Mouse (Mus musculus): Measurements from ENCODE around the gene Fam49a. TPM values are rescaled to one million over a fixed set of nuclear protein-coding genes. Genes with fewer than 3 reads are reported as not detected.

Gene Fam49a
- polyA plus RNA-seq, 1 experiment from 2014 or later = 8.8 TPM

DNA sequence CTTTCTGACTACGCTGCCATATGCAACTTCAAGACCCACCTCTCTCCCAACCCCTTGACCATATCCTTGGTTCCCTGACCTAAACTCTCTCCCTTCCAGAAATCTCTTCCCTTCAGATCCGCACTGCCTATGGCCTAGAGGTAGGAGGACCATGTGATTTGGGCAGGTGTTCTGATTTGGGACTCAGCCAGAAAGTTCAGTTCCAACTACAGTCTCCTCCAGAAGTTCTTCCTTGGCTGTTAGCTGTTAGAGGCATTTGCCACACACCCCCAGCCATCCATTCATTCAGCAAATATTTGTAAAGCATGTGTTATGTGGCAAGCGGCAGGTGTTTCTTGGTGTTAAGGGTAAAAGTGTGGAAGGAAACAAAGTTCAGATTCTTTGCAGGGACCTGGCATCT is 44.3 kb downstream of the Fam49a start:
- WGBS = 99% methylated on average over 3 of the region's 3 CpGs
- no peak for ATAC-seq (ENCODE audit: low FRiP score, low TSS enrichment)
- Histone ChIP-seq H3K4me2 (replicated peaks; ENCODE audit: low read depth, low read length) (no peak overlapping the region), H3K36me3 (ENCODE audit: insufficient read depth, low read length) (no peaks in the 10 kb centered on the region), H3K4me3 (ENCODE audit: low read length) (no peak overlapping the region), H3K27ac (ENCODE audit: low read length) (no peak overlapping the region), H3K4me1 (ENCODE audit: insufficient read depth, low read length) (peaks cover 8% of the 10 kb centered on the region; the same call in 1 of the 2 replicates), H3K27me3 (ENCODE audit: insufficient read depth, low read length) (no peaks in the 10 kb centered on the region), H3K9ac (replicated peaks; ENCODE audit: low read length) (no peak overlapping the region), H3K9me3 (ENCODE audit: low read length) (no peaks in the 10 kb centered on the region)

- no peak overlapping the region for H3K27ac ChIP-seq (ENCODE audit: low read length)
- WGBS = 86% methylated on average over 6 of the region's 6 CpGs
- ATAC-seq (ENCODE audit: low FRiP score, low TSS enrichment) = no peak
Observed at GRCm38 (mm10) chr12:12306814-12307213, 44.9 kb downstream of the Fam49a start.

DNA sequence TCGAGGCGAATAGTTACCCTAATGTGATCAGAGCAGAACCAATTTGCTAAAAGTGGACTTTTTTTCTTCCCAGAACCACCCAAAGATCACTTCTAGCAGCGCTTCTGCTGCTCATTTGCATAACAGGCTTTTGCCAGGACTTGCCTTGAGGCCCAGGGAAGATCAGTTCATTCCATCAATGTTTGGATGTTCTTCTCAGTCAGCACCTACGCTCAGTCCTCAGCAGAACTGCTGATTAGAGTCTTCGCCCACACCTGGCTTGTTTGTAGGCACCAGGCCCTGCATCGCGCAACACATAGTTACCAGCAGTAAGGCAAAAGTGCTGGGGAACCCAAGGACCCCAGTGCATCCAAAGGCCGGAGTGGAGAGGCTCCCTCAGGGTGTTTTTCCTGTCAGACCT is 45.3 kb downstream of the Fam49a start:
- 92% methylated on average over 8 of the region's 8 CpGs for WGBS

More at GRCm38 (mm10) chr12:12306814-12307213, 44.9 kb downstream of the Fam49a start:
- H3K27me3 ChIP-seq (ENCODE audit: insufficient read depth, low read length) = no peaks in the 10 kb centered on the region
- peaks cover 5% of the 10 kb centered on the region; the same call in 1 of the 2 replicates for H3K4me1 ChIP-seq (ENCODE audit: insufficient read depth, low read length)
- no peak overlapping the region for H3K4me2 ChIP-seq (replicated peaks; ENCODE audit: low read depth, low read length)
- no peak overlapping the region for H3K9ac ChIP-seq (replicated peaks; ENCODE audit: low read length)
- no peaks in the 10 kb centered on the region for H3K36me3 ChIP-seq (ENCODE audit: insufficient read depth, low read length)
- H3K9me3 ChIP-seq (ENCODE audit: low read length) = no peaks in the 10 kb centered on the region
- no peak overlapping the region for H3K4me3 ChIP-seq (ENCODE audit: low read length)

GRCm38 (mm10) chr12:12313437-12313836 is 51.5 kb downstream of the Fam49a start:
- Histone ChIP-seq H3K9ac (replicated peaks; ENCODE audit: low read length) (no peak overlapping the region), H3K36me3 (ENCODE audit: insufficient read depth, low read length) (no peaks in the 10 kb centered on the region), H3K27me3 (ENCODE audit: insufficient read depth, low read length) (no peaks in the 10 kb centered on the region), H3K4me1 (ENCODE audit: insufficient read depth, low read length) (0 out of 2 replicates have a peak, but pooled peaks cover 3% of the 10 kb centered on the region), H3K9me3 (ENCODE audit: low read length) (no peaks in the 10 kb centered on the region), H3K4me3 (ENCODE audit: low read length) (no peak overlapping the region), H3K4me2 (replicated peaks; ENCODE audit: low read depth, low read length) (no peak overlapping the region), H3K27ac (ENCODE audit: low read length) (no peak overlapping the region)
- ATAC-seq (ENCODE audit: low FRiP score, low TSS enrichment) = no peak

More for the DNA sequence above, 45.3 kb downstream of the Fam49a start:
- Histone ChIP-seq H3K4me3 (ENCODE audit: low read length) (no peak overlapping the region), H3K4me1 (ENCODE audit: insufficient read depth, low read length) (0 out of 2 replicates have a peak, but pooled peaks cover under 1% of the 10 kb centered on the region), H3K27me3 (ENCODE audit: insufficient read depth, low read length) (no peaks in the 10 kb centered on the region), H3K36me3 (ENCODE audit: insufficient read depth, low read length) (no peaks in the 10 kb centered on the region), H3K27ac (ENCODE audit: low read length) (no peak overlapping the region), H3K9ac (replicated peaks; ENCODE audit: low read length) (no peak overlapping the region), H3K4me2 (replicated peaks; ENCODE audit: low read depth, low read length) (no peak overlapping the region), H3K9me3 (ENCODE audit: low read length) (no peaks in the 10 kb centered on the region)
- ATAC-seq (ENCODE audit: low FRiP score, low TSS enrichment) = no peak

GRCm38 (mm10) chr12:12313919-12314318 is 52.0 kb downstream of the Fam49a start:
- Histone ChIP-seq H3K36me3 (ENCODE audit: insufficient read depth, low read length) (no peaks in the 10 kb centered on the region), H3K4me1 (ENCODE audit: insufficient read depth, low read length) (0 out of 2 replicates have a peak, but pooled peaks cover 3% of the 10 kb centered on the region), H3K4me3 (ENCODE audit: low read length) (no peak overlapping the region), H3K4me2 (replicated peaks; ENCODE audit: low read depth, low read length) (no peak overlapping the region), H3K27me3 (ENCODE audit: insufficient read depth, low read length) (no peaks in the 10 kb centered on the region), H3K9me3 (ENCODE audit: low read length) (no peaks in the 10 kb centered on the region), H3K9ac (replicated peaks; ENCODE audit: low read length) (no peak overlapping the region), H3K27ac (ENCODE audit: low read length) (no peak overlapping the region)
- WGBS = 84% methylated on average over 4 of the region's 4 CpGs
- ATAC-seq (ENCODE audit: low FRiP score, low TSS enrichment) = no peak

GRCm38 (mm10) chr12:12314326-12314725 is 52.4 kb downstream of the Fam49a start:
- H3K9me3 ChIP-seq (ENCODE audit: low read length) = no peaks in the 10 kb centered on the region
- no peak overlapping the region for H3K9ac ChIP-seq (replicated peaks; ENCODE audit: low read length)
- 0 out of 2 replicates have a peak, but pooled peaks cover 3% of the 10 kb centered on the region for H3K4me1 ChIP-seq (ENCODE audit: insufficient read depth, low read length)
- no peaks in the 10 kb centered on the region for H3K36me3 ChIP-seq (ENCODE audit: insufficient read depth, low read length)
- WGBS = 79% methylated on average over 8 of the region's 8 CpGs
- no peaks in the 10 kb centered on the region for H3K27me3 ChIP-seq (ENCODE audit: insufficient read depth, low read length)
- no peak for ATAC-seq (ENCODE audit: low FRiP score, low TSS enrichment)
- H3K4me3 ChIP-seq (ENCODE audit: low read length) = no peak overlapping the region
- no peak overlapping the region for H3K27ac ChIP-seq (ENCODE audit: low read length)
- H3K4me2 ChIP-seq (replicated peaks; ENCODE audit: low read depth, low read length) = no peak overlapping the region

- Histone ChIP-seq H3K9ac (replicated peaks; ENCODE audit: low read length) (no peak overlapping the region), H3K36me3 (ENCODE audit: insufficient read depth, low read length) (no peaks in the 10 kb centered on the region), H3K9me3 (ENCODE audit: low read length) (no peaks in the 10 kb centered on the region), H3K4me2 (replicated peaks; ENCODE audit: low read depth, low read length) (no peak overlapping the region), H3K4me3 (ENCODE audit: low read length) (no peak overlapping the region), H3K4me1 (ENCODE audit: insufficient read depth, low read length) (0 out of 2 replicates have a peak, but pooled peaks cover 3% of the 10 kb centered on the region), H3K27me3 (ENCODE audit: insufficient read depth, low read length) (no peaks in the 10 kb centered on the region), H3K27ac (ENCODE audit: low read length) (no peak overlapping the region)
- WGBS = 46% methylated on average over 5 of the region's 5 CpGs
- no peak for ATAC-seq (ENCODE audit: low FRiP score, low TSS enrichment)
Observed at GRCm38 (mm10) chr12:12315011-12315410, 53.1 kb downstream of the Fam49a start.

- H3K9ac ChIP-seq (replicated peaks; ENCODE audit: low read length) = no peak overlapping the region
- WGBS = 41% methylated on average over 6 of the region's 6 CpGs
- H3K4me3 ChIP-seq (ENCODE audit: low read length) = no peak overlapping the region
- H3K9me3 ChIP-seq (ENCODE audit: low read length) = no peaks in the 10 kb centered on the region
- H3K4me1 ChIP-seq (ENCODE audit: insufficient read depth, low read length) = 0 out of 2 replicates have a peak, but pooled peaks cover 3% of the 10 kb centered on the region
- no peak overlapping the region for H3K27ac ChIP-seq (ENCODE audit: low read length)
- H3K4me2 ChIP-seq (replicated peaks; ENCODE audit: low read depth, low read length) = no peak overlapping the region
- H3K36me3 ChIP-seq (ENCODE audit: insufficient read depth, low read length) = no peaks in the 10 kb centered on the region
- H3K27me3 ChIP-seq (ENCODE audit: insufficient read depth, low read length) = no peaks in the 10 kb centered on the region
- ATAC-seq (ENCODE audit: low FRiP score, low TSS enrichment) = 0 out of 2 replicates have a peak, but pooled peaks have one; percentile 33
Observed at GRCm38 (mm10) chr12:12316956-12317355, 55.0 kb downstream of the Fam49a start.

- Histone ChIP-seq H3K4me2 (replicated peaks; ENCODE audit: low read depth, low read length) (no peak overlapping the region), H3K27me3 (ENCODE audit: insufficient read depth, low read length) (no peaks in the 10 kb centered on the region), H3K36me3 (ENCODE audit: insufficient read depth, low read length) (no peaks in the 10 kb centered on the region), H3K9me3 (ENCODE audit: low read length) (no peaks in the 10 kb centered on the region), H3K4me1 (ENCODE audit: insufficient read depth, low read length) (0 out of 2 replicates have a peak, but pooled peaks cover 3% of the 10 kb centered on the region), H3K27ac (ENCODE audit: low read length) (no peak overlapping the region), H3K9ac (replicated peaks; ENCODE audit: low read length) (no peak overlapping the region), H3K4me3 (ENCODE audit: low read length) (no peak overlapping the region)
- WGBS = 66% methylated on average over 7 of the region's 7 CpGs
- ATAC-seq (ENCODE audit: low FRiP score, low TSS enrichment) = peak; percentile 36; the same call in 1 of the 2 replicates
Observed at GRCm38 (mm10) chr12:12317606-12318005, 55.7 kb downstream of the Fam49a start.

GRCm38 (mm10) chr12:12318140-12318734 is 56.3 kb downstream of the Fam49a start:
- Histone ChIP-seq H3K4me3 (ENCODE audit: low read length) (no peak overlapping the region), H3K9me3 (ENCODE audit: low read length) (no peaks in the 10 kb centered on the region), H3K4me2 (replicated peaks; ENCODE audit: low read depth, low read length) (no peak overlapping the region), H3K27me3 (ENCODE audit: insufficient read depth, low read length) (no peaks in the 10 kb centered on the region), H3K9ac (replicated peaks; ENCODE audit: low read length) (no peak overlapping the region), H3K36me3 (ENCODE audit: insufficient read depth, low read length) (no peaks in the 10 kb centered on the region), H3K4me1 (ENCODE audit: insufficient read depth, low read length) (0 out of 2 replicates have a peak, but pooled peaks cover 3% of the 10 kb centered on the region), H3K27ac (ENCODE audit: low read length) (no peak overlapping the region)
- no peak for ATAC-seq (ENCODE audit: low FRiP score, low TSS enrichment)
- 5% methylated on average over 6 of the region's 6 CpGs for WGBS
